Mouse (Mus musculus) ES-E14 (cell line): ENCODE data around the gene Catsper4. TPM values are rescaled to one million over a fixed set of nuclear protein-coding genes. Genes with fewer than 3 reads are reported as not detected.

Experiments used
- DNase-seq: peaks from one replicate; pipeline ENCODE4 v3.0.0-alpha.2; 2013; ENCODE audit warnings: low read depth, low spot score
- H3K27ac ChIP-seq: 2 replicates; pipeline ENCODE4 v1.5.1; 2012; ENCODE audit warnings: low read depth, mild to moderate bottlenecking, low read length, moderate library complexity, mixed read lengths; ENCODE audit not compliant: poor library complexity, insufficient read depth, severe bottlenecking
- H3K36me3 ChIP-seq: 2 replicates; pipeline ENCODE4 v1.6.1; 2012; ENCODE audit warnings: mild to moderate bottlenecking, low read length, moderate library complexity, mixed read lengths; ENCODE audit not compliant: control insufficient read depth, poor library complexity, insufficient read depth, severe bottlenecking
- H3K4me1 ChIP-seq, 2 experiments: fragments of 150-350 bp in 1 of 2; sonication (generic) in 1 of 2; 2 replicates each; pipeline ENCODE4 v1.6.1; 2012; ENCODE audit warnings: low read length in 2 of 2, mild to moderate bottlenecking in 1 of 2, mixed read lengths in 1 of 2; ENCODE audit not compliant: control insufficient read depth in 2 of 2, insufficient read depth in 2 of 2, poor library complexity in 1 of 2
- H3K4me3 ChIP-seq, 2 experiments: fragments of 150-350 bp in 1 of 2; sonication (generic) in 1 of 2; 2 replicates each; pipeline ENCODE4 v1.5.1; 2012; ENCODE audit warnings: low read length in 2 of 2, low read depth in 1 of 2, mild to moderate bottlenecking in 1 of 2, mixed read lengths in 1 of 2; ENCODE audit not compliant: insufficient read depth in 1 of 2, poor library complexity in 1 of 2, severe bottlenecking in 1 of 2
- H3K9ac ChIP-seq: 2 replicates; pipeline ENCODE4 v1.6.1; 2012; ENCODE audit warnings: low read depth, mild to moderate bottlenecking, low read length, mixed read lengths; ENCODE audit not compliant: poor library complexity, insufficient read depth, severe bottlenecking
- H3K9me3 ChIP-seq: fragments of 150-350 bp; sonication (generic); 2 replicates; pipeline ENCODE4 v1.6.1; 2012; ENCODE audit warnings: low read depth, mild to moderate bottlenecking, low read length; ENCODE audit not compliant: control insufficient read depth, insufficient read depth
- CHD2 ChIP-seq: IDR thresholded peaks from 2 replicates; pipeline ENCODE4 v1.6.1; 2014; ENCODE audit warnings: mild to moderate bottlenecking, low read depth, low read length, inconsistent platforms
- HCFC1 ChIP-seq: IDR thresholded peaks from 2 replicates; pipeline ENCODE4 v1.6.1; 2012; ENCODE audit warnings: low read length, inconsistent platforms, borderline replicate concordance; ENCODE audit not compliant: insufficient read depth
- MAFK ChIP-seq: IDR thresholded peaks from 2 replicates; pipeline ENCODE4 v1.6.1; 2014; ENCODE audit warnings: mild to moderate bottlenecking, low read depth, low read length, inconsistent platforms; ENCODE audit not compliant: insufficient read depth
- ZC3H11A ChIP-seq: IDR thresholded peaks from 2 replicates; pipeline ENCODE4 v1.6.1; 2012; ENCODE audit warnings: low read depth, mild to moderate bottlenecking, inconsistent platforms, low read length, borderline replicate concordance
- ZNF384 ChIP-seq: IDR thresholded peaks from 2 replicates; pipeline ENCODE4 v1.6.1; 2012; ENCODE audit warnings: low read depth, low read length, inconsistent platforms
- in situ Hi-C, 2 experiments: fragments of 600-800 bp; cut with MboI; formaldehyde crosslinking; loops; one replicate each; pipeline ENCODE4 v1.15.1; 2025; ENCODE audit warnings: low sequenced_read_pairs in 2 of 2, inconsistent platforms in 1 of 2; ENCODE audit not compliant: unreplicated experiment in 2 of 2
- total RNA-seq: library from RNA; depleted of rRNA; stranded (reverse); fragments of 300-350 nt; gene quantifications from 2 replicates; pipeline ENCODE4 v1.2.3, GENCODE M21; 2012

Gene Catsper4
- total RNA-seq, 1 experiment, result not detected

DNA sequence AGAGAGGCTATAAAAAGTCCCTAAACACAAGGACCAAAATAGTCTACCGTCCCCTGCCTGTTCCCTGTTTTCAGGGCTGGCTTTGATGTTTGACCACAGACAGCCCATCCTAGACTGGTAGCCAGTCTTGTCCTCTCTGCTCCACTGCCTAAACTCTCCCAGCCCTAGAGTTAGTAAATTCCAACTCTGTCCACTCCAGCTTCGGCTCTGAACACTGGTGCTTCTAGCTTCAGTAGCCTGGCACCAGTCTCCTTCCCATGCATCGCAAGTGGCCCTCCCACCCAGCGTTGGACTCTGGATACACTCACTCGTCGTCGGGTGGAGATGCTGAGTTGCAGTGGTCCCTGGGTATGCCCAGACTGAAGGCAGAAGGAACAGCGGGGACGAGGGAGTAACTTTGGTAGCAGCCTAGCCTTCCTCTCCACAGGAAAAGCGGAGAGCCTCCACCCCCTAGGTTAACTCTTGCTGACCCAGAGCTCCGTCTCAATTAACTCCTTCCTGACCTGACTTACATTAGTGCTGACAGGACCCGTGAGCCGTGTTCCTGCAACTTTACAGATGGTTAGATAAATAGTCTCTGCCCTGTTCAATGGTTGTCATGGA, 26.6 kb upstream of the Catsper4 start, which contains the start of gene Grrp1:
TSS of gene Grrp1 (minus strand) at position 385 of the 603 bp plus-strand sequence.
- H3K36me3 ChIP-seq, result no peaks in the 10 kb centered on the region
- H3K4me3 ChIP-seq, result peak within 1 kb of the TSS in 1 of 2 experiments; percentile 57; a peak in 3 of 4 replicates
- no peak for DNase-seq
- no peaks in the 10 kb centered on the region for H3K9me3 ChIP-seq
- peaks cover 12 to 44% of the 10 kb centered on the region in 2 experiments for H3K4me1 ChIP-seq
- in situ Hi-C loops, result no loop called here
- H3K9ac ChIP-seq, result peak within 1 kb of the TSS; percentile 49
- TF ChIP-seq HCFC1 (no peak), CHD2 (no peak), ZNF384 (no peak), MAFK (no peak), ZC3H11A (no peak)
- H3K27ac ChIP-seq, result no peak within 1 kb of the TSS

DNA sequence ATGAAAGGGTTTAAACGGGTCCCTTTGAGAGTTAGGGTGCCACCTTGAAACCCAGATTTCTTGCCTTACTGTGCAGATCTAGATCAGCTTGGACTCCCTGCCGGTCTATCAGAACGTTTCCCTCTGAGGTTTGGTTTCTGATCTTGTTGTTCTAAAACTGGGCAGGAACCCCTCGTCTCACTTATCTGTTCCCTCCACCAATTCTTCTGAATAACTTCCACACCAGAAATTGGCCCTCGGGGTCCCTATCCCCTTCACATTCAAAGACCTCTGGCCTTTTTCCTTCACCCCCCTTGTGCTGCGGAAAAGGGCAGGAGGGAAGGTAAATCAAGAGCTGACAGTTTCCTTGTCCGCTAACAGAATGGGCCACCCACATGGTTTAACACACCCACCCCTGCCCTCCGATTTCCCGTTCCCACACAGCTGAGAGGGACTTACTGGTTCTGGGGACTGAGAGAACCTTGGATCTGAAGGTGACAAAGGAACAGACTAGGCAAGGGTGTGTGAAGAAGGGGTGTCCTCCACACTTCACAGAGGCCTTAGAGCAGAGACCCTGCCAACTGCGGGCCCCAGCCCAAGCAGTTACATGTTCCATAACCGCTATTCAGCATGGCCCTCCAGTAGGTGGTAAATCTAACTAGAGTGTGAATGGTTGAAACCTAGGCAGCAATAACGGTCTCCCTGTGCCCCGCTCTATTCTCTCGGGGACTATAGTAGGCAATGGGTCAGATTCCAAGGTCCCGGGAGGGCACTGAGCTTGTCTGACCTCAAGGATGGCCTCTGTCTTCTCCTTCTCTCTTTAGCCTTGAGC, 25.9 kb upstream of the Catsper4 start:
- Histone ChIP-seq H3K27ac (no peak overlapping the region), H3K36me3 (no peaks in the 10 kb centered on the region), H3K9ac (no peak overlapping the region; the same call in 1 of the 2 replicates), H3K9me3 (no peaks in the 10 kb centered on the region), H3K4me3 (peak overlapping the region in 1 of 2 experiments; percentile 57; a peak in 3 of 4 replicates), H3K4me1 (peaks cover 12 to 44% of the 10 kb centered on the region in 2 experiments)
- in situ Hi-C loops, result no loop called here
- DNase-seq, result no peak
- TF ChIP-seq HCFC1, result no peak
- no peak for TF ChIP-seq CHD2
- no peak for TF ChIP-seq MAFK
- TF ChIP-seq ZC3H11A, result no peak
- TF ChIP-seq ZNF384, result no peak

DNA sequence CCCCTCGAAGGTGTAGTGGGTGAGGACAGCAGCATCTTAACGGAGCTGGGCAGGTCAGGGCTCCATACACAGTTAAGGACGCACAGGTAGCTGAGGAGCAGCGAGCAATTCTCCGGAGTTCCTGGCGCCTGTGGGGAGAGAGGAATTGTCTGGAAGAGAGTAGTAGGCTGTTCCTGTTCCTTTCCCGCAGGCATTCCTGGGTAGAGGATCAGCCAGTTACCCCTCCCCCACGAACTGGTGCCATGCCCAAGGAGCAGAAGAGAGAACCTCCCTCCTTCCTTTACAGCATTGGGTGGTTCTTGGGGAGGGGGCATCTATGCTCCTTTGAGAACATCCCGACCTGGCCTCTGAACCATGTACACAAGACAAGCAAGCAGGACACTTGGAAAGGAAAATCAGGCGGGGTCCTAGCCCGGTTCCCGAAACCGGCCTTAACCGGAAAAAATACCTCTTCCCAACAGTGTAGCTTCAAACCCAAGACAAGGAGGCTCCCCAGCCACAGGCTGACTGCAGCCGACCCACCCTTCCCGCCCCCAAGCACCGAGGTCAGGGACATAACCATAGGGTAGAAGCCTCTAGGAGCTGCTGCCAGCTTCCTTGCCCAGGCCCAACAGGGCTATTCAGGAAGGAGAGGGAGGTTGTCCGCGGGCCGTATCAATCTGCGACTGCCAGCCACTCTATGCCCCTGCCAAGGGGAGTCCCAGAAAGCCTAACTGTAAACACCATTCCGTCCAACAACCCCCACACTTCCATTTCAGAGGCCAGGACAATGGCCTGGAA, 25.1 kb upstream of the Catsper4 start:
- in situ Hi-C loops, result no loop called here
- Histone ChIP-seq H3K27ac (no peak overlapping the region), H3K9me3 (no peaks in the 10 kb centered on the region), H3K36me3 (no peaks in the 10 kb centered on the region), H3K4me3 (peak overlapping the region; percentile 56 to 71), H3K9ac (peak overlapping the region; percentile 75), H3K4me1 (peaks cover 12 to 38% of the 10 kb centered on the region in 2 experiments)
- peak; percentile 70 for DNase-seq
- no peak for TF ChIP-seq HCFC1
- no peak for TF ChIP-seq ZNF384
- TF ChIP-seq MAFK, result no peak
- TF ChIP-seq CHD2, result no peak
- TF ChIP-seq ZC3H11A, result no peak

DNA sequence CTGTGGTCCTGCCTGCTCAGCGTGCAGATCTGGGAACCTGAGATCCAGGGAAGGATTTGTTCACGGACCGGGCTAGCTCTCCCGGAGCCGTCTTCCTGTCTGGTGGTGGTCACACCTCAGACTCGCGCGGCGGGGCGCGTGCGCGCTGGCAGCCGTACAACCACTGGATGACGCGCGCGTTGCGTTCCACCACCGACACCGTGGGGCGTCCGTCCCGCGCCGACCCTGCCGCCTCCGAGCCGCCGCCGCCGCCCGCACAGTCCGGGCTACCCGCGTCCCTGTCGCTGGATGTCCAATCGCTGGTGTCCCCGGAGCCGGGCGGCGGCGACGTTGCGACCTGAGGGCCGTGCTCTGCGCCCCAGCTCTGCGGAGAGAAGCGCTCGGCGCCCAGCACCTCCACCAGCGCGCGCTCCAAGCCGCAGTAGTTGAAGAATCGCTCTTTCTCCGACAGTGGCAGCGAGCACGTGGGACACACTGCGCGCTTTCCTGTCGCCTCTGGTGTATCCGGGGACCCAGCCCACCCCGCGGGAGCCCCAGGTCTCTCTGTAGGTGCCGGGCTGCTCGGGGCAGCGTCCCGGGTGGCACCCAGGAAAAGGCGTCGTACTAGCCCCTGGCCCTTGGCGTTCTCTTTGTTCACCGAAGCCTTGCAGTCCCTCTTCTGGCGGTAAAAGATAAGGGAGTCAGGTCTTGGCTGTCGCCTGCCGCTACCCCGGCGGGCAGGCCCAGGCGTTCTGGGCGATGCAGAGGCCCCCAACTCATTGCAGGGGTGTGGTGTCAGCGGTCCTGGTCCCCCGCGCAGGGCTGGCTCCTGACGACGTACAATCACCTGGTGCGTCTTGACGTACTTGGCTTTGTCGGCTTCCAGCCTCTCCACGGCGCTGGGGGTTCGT, 24.3 kb upstream of the Catsper4 start:
- TF ChIP-seq MAFK (no peak), ZNF384 (no peak), CHD2 (no peak), HCFC1 (no peak), ZC3H11A (no peak)
- peak overlapping the region; percentile 56 to 71 for H3K4me3 ChIP-seq
- H3K4me1 ChIP-seq, result peaks cover 11 to 36% of the 10 kb centered on the region in 2 experiments
- no peaks in the 10 kb centered on the region for H3K36me3 ChIP-seq
- in situ Hi-C loops, result no loop called here
- no peaks in the 10 kb centered on the region for H3K9me3 ChIP-seq
- no peak overlapping the region for H3K27ac ChIP-seq
- no peak for DNase-seq
- H3K9ac ChIP-seq, result peak overlapping the region; percentile 75
